Mouse (Mus musculus): Measurements from ENCODE around the gene 4931428F04Rik. TPM values are rescaled to one million over a fixed set of nuclear protein-coding genes. Genes with fewer than 3 reads are reported as not detected.

4931428F04Rik gene
- polyA plus RNA-seq, 1 experiment from 2014 or later = 84.6 TPM

GRCm38 (mm10) chr8:105254152-105254965 is 35.3 kb downstream of the 4931428F04Rik start:
- Histone ChIP-seq H3K4me1 (ENCODE audit: control insufficient read depth, insufficient read depth, low read length) (peaks cover 5% of the 10 kb centered on the region; the same call in 1 of the 2 replicates), H3K27me3 (ENCODE audit: control insufficient read depth, insufficient read depth, low read length) (peaks cover 22% of the 10 kb centered on the region), H3K27ac (ENCODE audit: low read depth, low read length) (peak overlapping the region; percentile 48; the same call in 1 of the 2 replicates), H3K9me3 (ENCODE audit: control insufficient read depth, low read length) (no peaks in the 10 kb centered on the region), H3K36me3 (ENCODE audit: control insufficient read depth, insufficient read depth, low read length) (peaks cover 23% of the 10 kb centered on the region), H3K4me2 (ENCODE audit: low read depth, low read length) (peak overlapping the region; percentile 97), H3K9ac (replicated peaks; ENCODE audit: low read depth, low read length) (peak overlapping the region; percentile 72), H3K4me3 (ENCODE audit: low read depth, low read length) (peak overlapping the region; percentile 57)
- WGBS = under 1% methylated on average over 74 of the region's 74 CpGs
- ATAC-seq (ENCODE audit: low read depth) = peak; percentile 83

GRCm38 (mm10) chr8:105253766-105254151 is 35.9 kb downstream of the 4931428F04Rik start:
- WGBS = 33% methylated on average over 20 of the region's 20 CpGs
- Histone ChIP-seq H3K27me3 (ENCODE audit: control insufficient read depth, insufficient read depth, low read length) (peaks cover 16% of the 10 kb centered on the region), H3K9me3 (ENCODE audit: control insufficient read depth, low read length) (no peaks in the 10 kb centered on the region), H3K36me3 (ENCODE audit: control insufficient read depth, insufficient read depth, low read length) (peaks cover 28% of the 10 kb centered on the region), H3K4me3 (ENCODE audit: low read depth, low read length) (peak overlapping the region; percentile 57), H3K4me1 (ENCODE audit: control insufficient read depth, insufficient read depth, low read length) (0 out of 2 replicates have a peak, but pooled peaks cover 4% of the 10 kb centered on the region), H3K27ac (ENCODE audit: low read depth, low read length) (no peak overlapping the region), H3K9ac (replicated peaks; ENCODE audit: low read depth, low read length) (peak overlapping the region; percentile 72), H3K4me2 (ENCODE audit: low read depth, low read length) (peak overlapping the region; percentile 97)
- peak; percentile 24; the same call in 1 of the 2 replicates for ATAC-seq (ENCODE audit: low read depth)

DNA sequence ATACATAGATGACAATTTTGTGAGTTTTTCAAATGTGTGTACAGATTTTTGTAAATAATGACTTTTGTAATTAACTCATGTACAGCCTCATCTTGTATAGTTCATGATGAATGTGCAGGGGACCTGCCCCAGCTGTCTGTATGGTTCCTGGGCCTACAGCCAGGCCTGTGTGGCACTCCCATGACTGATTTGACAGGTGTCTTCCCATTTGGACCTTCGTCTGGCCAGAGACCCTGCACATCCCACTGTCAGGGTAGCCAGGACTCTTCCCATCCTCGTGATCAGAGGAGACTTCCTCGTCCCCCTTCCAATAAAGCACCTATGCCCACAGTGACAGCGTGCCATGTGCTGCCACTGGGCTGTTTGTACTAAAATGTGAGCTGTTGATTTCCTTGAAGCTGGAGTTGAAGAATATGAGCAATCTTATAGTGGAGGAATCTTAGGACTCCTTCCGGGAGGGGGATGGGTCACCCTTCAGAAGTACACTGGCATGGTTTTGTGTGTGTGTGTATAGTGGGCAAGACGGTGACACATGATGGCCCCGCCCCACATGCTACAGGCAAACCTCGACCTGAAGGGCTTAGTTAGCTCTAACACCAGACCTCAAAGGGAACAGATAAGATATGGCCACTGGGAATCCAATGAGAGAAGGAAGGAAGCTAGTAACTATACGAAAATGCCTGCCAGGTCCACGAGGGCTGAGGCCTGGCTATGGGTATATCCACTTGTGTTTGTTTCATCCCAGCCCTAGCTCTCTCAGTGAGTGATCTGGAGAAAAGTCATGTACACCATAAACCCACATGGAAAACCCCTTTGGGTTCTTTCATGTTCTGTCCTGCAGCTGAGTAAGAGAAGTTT is 36.8 kb downstream of the 4931428F04Rik start:
- Histone ChIP-seq H3K9ac (replicated peaks; ENCODE audit: low read depth, low read length) (no peak overlapping the region), H3K4me1 (ENCODE audit: control insufficient read depth, insufficient read depth, low read length) (0 out of 2 replicates have a peak, but pooled peaks cover 4% of the 10 kb centered on the region), H3K27me3 (ENCODE audit: control insufficient read depth, insufficient read depth, low read length) (peaks cover 8% of the 10 kb centered on the region), H3K4me3 (ENCODE audit: low read depth, low read length) (no peak overlapping the region), H3K9me3 (ENCODE audit: control insufficient read depth, low read length) (no peaks in the 10 kb centered on the region), H3K27ac (ENCODE audit: low read depth, low read length) (no peak overlapping the region), H3K36me3 (ENCODE audit: control insufficient read depth, insufficient read depth, low read length) (peaks cover 36% of the 10 kb centered on the region), H3K4me2 (ENCODE audit: low read depth, low read length) (no peak overlapping the region)
- WGBS = 93% methylated on average over 10 of the region's 10 CpGs
- no peak for ATAC-seq (ENCODE audit: low read depth)

- peaks cover 42% of the 10 kb centered on the region for H3K36me3 ChIP-seq (ENCODE audit: control insufficient read depth, insufficient read depth, low read length)
- H3K27ac ChIP-seq (ENCODE audit: low read depth, low read length) = no peak overlapping the region
- no peaks in the 10 kb centered on the region for H3K9me3 ChIP-seq (ENCODE audit: control insufficient read depth, low read length)
- H3K9ac ChIP-seq (replicated peaks; ENCODE audit: low read depth, low read length) = no peak overlapping the region
- H3K4me3 ChIP-seq (ENCODE audit: low read depth, low read length) = no peak overlapping the region
- H3K4me1 ChIP-seq (ENCODE audit: control insufficient read depth, insufficient read depth, low read length) = 0 out of 2 replicates have a peak, but pooled peaks cover 4% of the 10 kb centered on the region
- WGBS = 97% methylated on average over 6 of the region's 6 CpGs
- 0 out of 2 replicates have a peak, but pooled peaks cover 3% of the 10 kb centered on the region for H3K27me3 ChIP-seq (ENCODE audit: control insufficient read depth, insufficient read depth, low read length)
- no peak overlapping the region for H3K4me2 ChIP-seq (ENCODE audit: low read depth, low read length)
- ATAC-seq (ENCODE audit: low read depth) = no peak
These were observed 37.7 kb downstream of the 4931428F04Rik start for GRCm38 (mm10) chr8:105251954-105252353.

GRCm38 (mm10) chr8:105241016-105241415 is 48.6 kb downstream of the 4931428F04Rik start:
- WGBS = 96% methylated on average over 7 of the region's 7 CpGs

DNA sequence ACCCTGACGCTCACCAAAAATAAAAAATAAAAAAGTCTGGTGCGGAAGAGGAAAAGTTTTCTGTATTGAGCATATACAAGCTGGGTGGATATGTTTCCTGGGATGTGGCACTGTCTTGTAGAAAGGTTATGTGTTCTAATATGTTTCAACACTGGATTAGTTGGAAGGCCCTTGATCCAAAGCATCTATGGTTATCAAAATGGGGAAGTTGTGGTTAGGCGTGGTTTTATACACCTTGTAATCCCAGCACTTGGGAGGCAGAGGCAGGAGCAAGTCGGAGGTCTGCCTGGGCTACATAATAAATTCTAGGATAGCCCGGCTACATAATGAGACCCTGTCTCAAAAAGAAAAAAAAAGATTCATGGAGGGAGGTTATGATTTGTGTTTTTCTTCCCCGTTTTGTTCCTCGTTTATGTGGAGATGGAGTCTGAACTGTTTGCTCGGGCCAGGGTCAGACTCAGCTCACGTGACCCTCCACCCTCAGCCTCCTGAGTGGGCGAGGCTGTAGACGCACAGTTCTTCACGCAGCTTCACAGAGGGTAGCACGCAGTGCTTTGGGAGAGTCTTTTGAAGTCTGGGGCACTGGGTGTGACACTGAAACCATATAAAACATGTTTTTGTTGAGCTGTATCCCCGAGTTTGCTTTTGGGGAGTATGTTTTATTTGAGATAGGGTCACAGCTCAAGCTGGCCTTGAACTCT is 52.1 kb downstream of the 4931428F04Rik start:
- Histone ChIP-seq H3K9ac (replicated peaks; ENCODE audit: low read depth, low read length) (no peak overlapping the region), H3K4me2 (ENCODE audit: low read depth, low read length) (no peak overlapping the region), H3K36me3 (ENCODE audit: control insufficient read depth, insufficient read depth, low read length) (peaks cover 29% of the 10 kb centered on the region), H3K27me3 (ENCODE audit: control insufficient read depth, insufficient read depth, low read length) (no peaks in the 10 kb centered on the region), H3K9me3 (ENCODE audit: control insufficient read depth, low read length) (no peaks in the 10 kb centered on the region), H3K4me1 (ENCODE audit: control insufficient read depth, insufficient read depth, low read length) (no peaks in the 10 kb centered on the region), H3K27ac (ENCODE audit: low read depth, low read length) (no peak overlapping the region), H3K4me3 (ENCODE audit: low read depth, low read length) (no peak overlapping the region)
- no peak for ATAC-seq (ENCODE audit: low read depth)
- 93% methylated on average over 14 of the region's 14 CpGs for WGBS

More at GRCm38 (mm10) chr8:105241016-105241415, 48.6 kb downstream of the 4931428F04Rik start:
- ATAC-seq (ENCODE audit: low read depth) = no peak
- Histone ChIP-seq H3K4me3 (ENCODE audit: low read depth, low read length) (no peak overlapping the region), H3K36me3 (ENCODE audit: control insufficient read depth, insufficient read depth, low read length) (peaks cover 26% of the 10 kb centered on the region), H3K9ac (replicated peaks; ENCODE audit: low read depth, low read length) (no peak overlapping the region), H3K4me2 (ENCODE audit: low read depth, low read length) (no peak overlapping the region), H3K9me3 (ENCODE audit: control insufficient read depth, low read length) (no peaks in the 10 kb centered on the region), H3K4me1 (ENCODE audit: control insufficient read depth, insufficient read depth, low read length) (no peaks in the 10 kb centered on the region), H3K27me3 (ENCODE audit: control insufficient read depth, insufficient read depth, low read length) (no peaks in the 10 kb centered on the region), H3K27ac (ENCODE audit: low read depth, low read length) (no peak overlapping the region)

DNA sequence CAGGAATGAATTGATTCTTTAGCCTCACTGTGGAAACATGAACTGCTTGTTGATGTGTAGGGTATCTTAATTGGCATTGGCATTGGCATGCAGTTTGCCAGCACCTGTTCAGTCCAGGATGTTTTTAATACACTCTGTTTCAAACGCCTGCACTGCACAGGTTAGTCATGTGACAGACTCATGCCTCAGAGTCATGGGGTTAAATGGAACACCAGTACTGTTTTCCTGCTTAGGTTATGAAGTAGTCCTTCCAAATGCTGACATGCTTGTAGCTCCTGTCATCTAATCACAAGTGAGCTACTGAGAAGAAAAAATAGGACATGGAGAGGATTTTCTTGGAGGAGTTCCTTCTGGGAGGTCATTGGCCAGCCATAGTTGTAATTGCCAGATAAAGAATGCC is 54.5 kb downstream of the 4931428F04Rik start:
- WGBS = 83% methylated on average over 1 of the region's 1 CpGs
- Histone ChIP-seq H3K9me3 (ENCODE audit: control insufficient read depth, low read length) (no peaks in the 10 kb centered on the region), H3K9ac (replicated peaks; ENCODE audit: low read depth, low read length) (no peak overlapping the region), H3K4me1 (ENCODE audit: control insufficient read depth, insufficient read depth, low read length) (no peaks in the 10 kb centered on the region), H3K4me3 (ENCODE audit: low read depth, low read length) (no peak overlapping the region), H3K36me3 (ENCODE audit: control insufficient read depth, insufficient read depth, low read length) (peaks cover 18% of the 10 kb centered on the region), H3K27me3 (ENCODE audit: control insufficient read depth, insufficient read depth, low read length) (no peaks in the 10 kb centered on the region), H3K4me2 (ENCODE audit: low read depth, low read length) (no peak overlapping the region), H3K27ac (ENCODE audit: low read depth, low read length) (no peak overlapping the region)
- no peak for ATAC-seq (ENCODE audit: low read depth)

DNA sequence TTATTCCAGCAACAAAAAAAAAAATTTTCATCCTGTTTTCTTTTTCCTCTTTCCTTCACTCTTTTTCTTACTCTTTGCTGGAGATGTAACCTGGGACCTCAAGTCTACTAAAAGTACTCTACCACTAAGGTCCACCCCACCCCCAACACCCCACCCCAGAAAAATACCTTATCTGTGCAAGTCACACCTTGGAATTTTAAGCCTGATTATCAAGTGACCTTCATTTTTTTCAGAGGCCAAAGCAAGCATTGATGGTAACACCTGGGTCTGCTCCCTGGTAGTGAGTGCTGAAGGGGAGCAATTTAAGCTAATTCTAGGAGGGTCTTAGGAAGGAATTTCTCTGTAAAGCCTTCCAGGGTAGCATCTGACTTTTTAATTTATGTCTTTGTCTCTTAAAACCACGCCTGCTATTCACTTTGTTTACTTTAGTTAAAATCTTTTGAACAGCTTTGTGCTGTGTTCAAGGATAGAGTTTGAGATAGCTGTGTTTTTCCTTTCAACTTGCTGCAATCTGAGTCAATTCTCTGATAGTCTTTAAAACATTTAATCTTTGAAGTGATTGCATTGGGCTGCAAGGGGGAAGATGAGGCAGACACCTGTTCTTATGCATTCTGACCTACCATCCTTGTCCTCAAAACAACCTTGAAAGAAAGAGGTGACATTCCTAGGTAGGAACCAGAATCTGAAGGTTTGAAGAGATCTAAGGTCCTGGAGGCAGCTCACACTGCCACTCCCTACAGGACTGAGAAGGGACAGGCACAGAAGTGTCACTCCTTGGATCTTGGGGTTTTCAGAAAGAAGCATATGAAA is 56.3 kb downstream of the 4931428F04Rik start:
- Histone ChIP-seq H3K4me1 (ENCODE audit: control insufficient read depth, insufficient read depth, low read length) (no peaks in the 10 kb centered on the region), H3K9me3 (ENCODE audit: control insufficient read depth, low read length) (no peaks in the 10 kb centered on the region), H3K36me3 (ENCODE audit: control insufficient read depth, insufficient read depth, low read length) (0 out of 2 replicates have a peak, but pooled peaks cover 2% of the 10 kb centered on the region), H3K4me2 (ENCODE audit: low read depth, low read length) (no peak overlapping the region), H3K27ac (ENCODE audit: low read depth, low read length) (no peak overlapping the region), H3K27me3 (ENCODE audit: control insufficient read depth, insufficient read depth, low read length) (no peaks in the 10 kb centered on the region), H3K9ac (replicated peaks; ENCODE audit: low read depth, low read length) (no peak overlapping the region), H3K4me3 (ENCODE audit: low read depth, low read length) (no peak overlapping the region)
- no peak for ATAC-seq (ENCODE audit: low read depth)
- WGBS = 69% methylated on average over 1 of the region's 1 CpGs

All from neural tube, embryonic 14.5 days (tissue).